Mouse (Mus musculus): ENCODE measurements at regions not wholly inside any gene's neighbourhood (a gene's known extent, or its start where the extent isn't known, plus 50 kb on each side); places are given as distances from the start of the nearest gene placed in this dataset.

DNA sequence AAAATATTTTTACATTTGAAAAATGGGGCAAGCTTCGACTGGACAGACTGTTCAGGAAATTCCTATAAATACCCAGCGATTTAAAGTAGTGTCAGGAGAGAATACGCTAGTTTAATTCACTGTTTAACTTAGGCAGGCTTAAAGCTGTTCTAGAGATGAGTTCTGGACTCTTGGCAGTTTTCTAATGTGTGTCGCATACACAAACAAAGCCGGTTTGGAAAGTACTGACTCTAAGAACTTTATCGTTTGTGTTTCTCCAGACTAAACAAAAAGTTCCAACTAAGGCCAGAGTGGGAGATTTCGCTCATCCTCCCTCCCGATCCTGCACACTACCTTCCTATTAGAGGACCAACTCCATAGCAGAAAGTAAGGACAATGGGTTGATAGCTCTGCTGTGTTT lies 201.7 kb upstream of the Map3k1 start:
- H3K36me3 ChIP-seq = no peaks in the 10 kb centered on the region
- ATAC-seq (ENCODE audit: insufficient number of reproducible peaks, insufficient read depth, low FRiP score, low TSS enrichment, low read depth) = no peak
- 89% methylated on average over 8 of the region's 8 CpGs for WGBS
- H3K9me3 ChIP-seq = no peaks in the 10 kb centered on the region
- H3K27ac ChIP-seq = no peak overlapping the region
- H3K4me2 ChIP-seq = no peak overlapping the region
- H3K9ac ChIP-seq = no peak overlapping the region
- H3K27me3 ChIP-seq = no peaks in the 10 kb centered on the region
- no peaks in the 10 kb centered on the region for H3K4me1 ChIP-seq
- H3K4me3 ChIP-seq = no peak overlapping the region

DNA sequence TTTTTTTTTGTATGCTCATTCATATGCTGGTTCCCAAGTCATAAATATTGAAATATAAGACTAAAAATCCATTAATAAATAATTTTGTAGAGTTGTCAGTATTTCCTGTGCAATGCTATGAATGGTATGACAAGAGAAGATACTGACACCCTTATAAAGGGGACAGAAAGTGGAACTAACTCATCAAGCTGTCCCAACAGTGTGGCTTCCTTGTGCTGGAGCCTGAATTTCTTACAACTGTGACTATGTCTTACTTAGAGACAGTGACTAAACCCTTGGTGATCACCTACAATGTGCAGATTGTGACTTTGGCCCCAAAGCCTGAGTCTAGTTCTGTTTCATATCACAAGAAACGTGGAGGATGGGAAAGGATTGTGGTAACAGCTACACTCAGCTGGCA lies 203.8 kb upstream of the Map3k1 start:
- Histone ChIP-seq H3K27ac (no peak overlapping the region), H3K4me3 (no peak overlapping the region), H3K36me3 (no peaks in the 10 kb centered on the region), H3K4me1 (no peaks in the 10 kb centered on the region), H3K27me3 (no peaks in the 10 kb centered on the region), H3K9me3 (no peaks in the 10 kb centered on the region), H3K9ac (no peak overlapping the region), H3K4me2 (no peak overlapping the region)
- whole genome bisulfite sequencing = 35% methylated on average over 1 of the region's 1 CpGs
- ATAC-seq (ENCODE audit: insufficient number of reproducible peaks, insufficient read depth, low FRiP score, low TSS enrichment, low read depth) = no peak

DNA sequence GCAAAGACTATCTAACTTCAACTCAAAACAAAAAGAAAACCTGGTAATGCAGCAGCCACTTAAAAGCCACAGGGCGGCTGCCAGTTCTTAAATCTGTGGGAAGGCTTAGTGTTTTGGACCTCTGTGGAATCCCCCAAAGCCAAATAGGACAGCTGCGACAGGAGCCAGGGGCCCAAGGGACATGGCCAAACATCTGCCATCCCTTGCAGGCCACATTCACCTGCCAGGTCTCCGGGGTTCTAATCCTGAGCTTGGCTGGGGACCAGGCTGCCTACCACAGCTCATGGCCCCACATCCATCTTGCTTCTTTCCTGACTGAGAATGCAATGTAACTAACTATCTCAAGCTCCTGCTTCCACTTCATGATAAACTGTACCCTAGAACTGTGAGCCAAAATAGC lies 206.3 kb upstream of the Map3k1 start:
- ATAC-seq (ENCODE audit: insufficient number of reproducible peaks, insufficient read depth, low FRiP score, low TSS enrichment, low read depth) = no peak
- H3K4me3 ChIP-seq = no peak overlapping the region
- H3K9me3 ChIP-seq = no peaks in the 10 kb centered on the region
- WGBS = 91% methylated on average over 3 of the region's 3 CpGs
- no peak overlapping the region for H3K27ac ChIP-seq
- H3K36me3 ChIP-seq = no peaks in the 10 kb centered on the region
- no peaks in the 10 kb centered on the region for H3K27me3 ChIP-seq
- no peak overlapping the region for H3K9ac ChIP-seq
- no peak overlapping the region for H3K4me2 ChIP-seq
- no peaks in the 10 kb centered on the region for H3K4me1 ChIP-seq

DNA sequence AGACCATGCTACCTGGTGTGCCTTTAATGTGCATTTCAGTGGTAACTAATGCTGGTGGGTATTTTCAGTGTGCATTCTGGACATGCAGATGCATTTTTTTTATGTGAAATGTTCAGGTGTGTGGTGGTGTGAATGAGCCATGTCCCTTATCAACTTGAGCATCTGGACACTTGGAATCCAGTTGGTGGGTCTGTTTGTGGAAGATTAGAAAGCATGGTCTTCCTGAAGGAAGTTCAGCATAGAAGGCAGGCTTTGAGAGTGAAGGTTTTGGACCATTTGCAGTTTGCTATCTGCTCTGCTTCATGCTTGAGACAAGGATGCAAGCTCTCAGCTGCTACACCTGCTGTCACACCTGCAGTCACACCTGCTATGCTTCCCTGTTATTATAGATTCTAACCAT lies 207.5 kb upstream of the Map3k1 start:
- Histone ChIP-seq H3K4me3 (no peak overlapping the region), H3K27me3 (no peaks in the 10 kb centered on the region), H3K27ac (no peak overlapping the region), H3K4me1 (no peaks in the 10 kb centered on the region), H3K36me3 (no peaks in the 10 kb centered on the region), H3K9me3 (no peaks in the 10 kb centered on the region), H3K4me2 (no peak overlapping the region), H3K9ac (no peak overlapping the region)
- ATAC-seq (ENCODE audit: insufficient number of reproducible peaks, insufficient read depth, low FRiP score, low TSS enrichment, low read depth) = no peak

DNA sequence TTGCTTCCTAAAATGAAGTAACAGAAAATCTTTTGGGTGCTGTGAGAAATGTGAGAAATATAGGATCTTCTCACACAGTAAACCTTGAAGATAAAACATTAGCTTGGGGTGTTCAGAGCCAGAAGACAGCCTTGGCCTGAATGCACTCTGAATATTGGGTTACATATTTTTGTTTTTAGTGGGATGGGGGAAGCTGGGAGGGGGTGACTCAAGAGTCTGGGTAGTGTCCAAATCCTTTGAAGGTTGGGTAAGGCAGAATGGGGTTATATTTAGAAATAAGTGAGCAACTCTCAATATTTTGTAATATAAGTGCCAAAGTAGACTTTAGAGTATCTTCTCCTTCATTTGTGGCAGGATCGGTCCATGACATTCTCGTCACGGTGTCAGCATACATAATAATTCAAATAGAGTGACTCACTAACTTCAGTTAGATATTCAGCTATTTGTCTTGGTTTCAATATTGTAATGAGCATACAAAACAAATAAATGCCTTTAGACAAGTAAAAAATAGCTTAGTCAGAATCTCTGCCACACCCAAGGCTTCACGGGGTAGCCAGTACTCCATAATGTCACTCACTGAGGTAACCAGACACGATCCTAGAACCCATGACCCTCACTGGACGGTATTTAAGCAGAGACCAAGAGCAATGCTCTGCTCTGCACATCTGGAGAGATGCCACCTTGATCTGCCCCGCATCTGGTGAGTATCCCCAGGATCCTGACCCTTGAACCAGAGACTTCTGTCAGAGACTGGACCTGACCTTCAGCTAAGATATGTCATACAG lies 209.9 kb upstream of the Map3k1 start:
- no peaks in the 10 kb centered on the region for H3K9me3 ChIP-seq
- no peaks in the 10 kb centered on the region for H3K27me3 ChIP-seq
- H3K27ac ChIP-seq = no peak overlapping the region
- 88% methylated on average over 7 of the region's 7 CpGs for WGBS
- ATAC-seq (ENCODE audit: insufficient number of reproducible peaks, insufficient read depth, low FRiP score, low TSS enrichment, low read depth) = no peak
- no peak overlapping the region for H3K9ac ChIP-seq
- peaks cover 7% of the 10 kb centered on the region for H3K4me1 ChIP-seq
- no peaks in the 10 kb centered on the region for H3K36me3 ChIP-seq
- no peak overlapping the region for H3K4me3 ChIP-seq
- H3K4me2 ChIP-seq = no peak overlapping the region

DNA sequence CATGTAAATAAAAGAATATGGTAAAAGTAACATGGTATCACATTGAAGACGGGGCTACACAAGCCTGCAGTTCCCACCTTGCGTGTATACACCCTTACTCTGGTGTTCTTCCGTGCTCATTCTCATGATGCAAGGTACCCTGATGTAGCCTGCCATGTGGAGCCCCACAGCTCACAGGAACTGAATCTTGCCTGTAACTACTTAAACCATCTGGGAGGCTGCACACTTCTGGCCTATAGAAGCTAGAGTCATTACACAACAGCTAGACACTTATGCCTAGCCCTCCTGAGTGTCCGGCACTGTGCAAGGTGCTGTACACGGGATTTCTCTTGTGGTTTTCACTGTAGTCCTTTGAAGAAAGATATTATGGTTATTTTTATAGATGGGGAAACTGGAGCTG lies 210.8 kb upstream of the Map3k1 start:
- Histone ChIP-seq H3K9ac (no peak overlapping the region), H3K27me3 (no peaks in the 10 kb centered on the region), H3K36me3 (no peaks in the 10 kb centered on the region), H3K4me1 (peaks cover 8% of the 10 kb centered on the region), H3K4me3 (no peak overlapping the region), H3K27ac (no peak overlapping the region), H3K9me3 (no peaks in the 10 kb centered on the region), H3K4me2 (no peak overlapping the region)
- ATAC-seq (ENCODE audit: insufficient number of reproducible peaks, insufficient read depth, low FRiP score, low TSS enrichment, low read depth) = no peak
- 85% methylated on average over 5 of the region's 5 CpGs for WGBS

DNA sequence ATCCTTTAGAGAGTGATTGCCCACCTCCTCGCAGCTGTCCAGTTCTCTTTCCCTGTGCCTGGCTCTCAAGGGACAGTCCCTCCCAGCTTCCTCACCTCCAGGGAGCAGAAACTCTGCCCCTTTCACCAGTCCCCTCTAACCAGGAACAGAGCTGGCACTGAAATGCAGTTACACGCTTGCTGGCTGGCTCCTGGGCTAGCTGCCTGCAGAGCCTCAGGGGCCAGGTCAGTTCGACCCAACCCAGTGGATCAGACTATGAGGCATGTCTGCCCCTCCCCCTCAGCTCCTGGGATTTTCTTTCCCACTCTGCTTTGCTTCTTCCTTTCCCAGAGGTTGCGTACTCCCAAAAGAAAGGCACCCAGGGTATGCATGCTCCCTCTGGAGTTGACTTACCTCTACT lies 214.4 kb upstream of the Map3k1 start:
- Histone ChIP-seq H3K27me3 (no peaks in the 10 kb centered on the region), H3K4me3 (no peak overlapping the region), H3K27ac (no peak overlapping the region), H3K4me2 (no peak overlapping the region), H3K9me3 (no peaks in the 10 kb centered on the region), H3K4me1 (peaks cover 8% of the 10 kb centered on the region), H3K9ac (no peak overlapping the region), H3K36me3 (no peaks in the 10 kb centered on the region)
- ATAC-seq (ENCODE audit: insufficient number of reproducible peaks, insufficient read depth, low FRiP score, low TSS enrichment, low read depth) = no peak
- WGBS = 29% methylated on average over 4 of the region's 4 CpGs

DNA sequence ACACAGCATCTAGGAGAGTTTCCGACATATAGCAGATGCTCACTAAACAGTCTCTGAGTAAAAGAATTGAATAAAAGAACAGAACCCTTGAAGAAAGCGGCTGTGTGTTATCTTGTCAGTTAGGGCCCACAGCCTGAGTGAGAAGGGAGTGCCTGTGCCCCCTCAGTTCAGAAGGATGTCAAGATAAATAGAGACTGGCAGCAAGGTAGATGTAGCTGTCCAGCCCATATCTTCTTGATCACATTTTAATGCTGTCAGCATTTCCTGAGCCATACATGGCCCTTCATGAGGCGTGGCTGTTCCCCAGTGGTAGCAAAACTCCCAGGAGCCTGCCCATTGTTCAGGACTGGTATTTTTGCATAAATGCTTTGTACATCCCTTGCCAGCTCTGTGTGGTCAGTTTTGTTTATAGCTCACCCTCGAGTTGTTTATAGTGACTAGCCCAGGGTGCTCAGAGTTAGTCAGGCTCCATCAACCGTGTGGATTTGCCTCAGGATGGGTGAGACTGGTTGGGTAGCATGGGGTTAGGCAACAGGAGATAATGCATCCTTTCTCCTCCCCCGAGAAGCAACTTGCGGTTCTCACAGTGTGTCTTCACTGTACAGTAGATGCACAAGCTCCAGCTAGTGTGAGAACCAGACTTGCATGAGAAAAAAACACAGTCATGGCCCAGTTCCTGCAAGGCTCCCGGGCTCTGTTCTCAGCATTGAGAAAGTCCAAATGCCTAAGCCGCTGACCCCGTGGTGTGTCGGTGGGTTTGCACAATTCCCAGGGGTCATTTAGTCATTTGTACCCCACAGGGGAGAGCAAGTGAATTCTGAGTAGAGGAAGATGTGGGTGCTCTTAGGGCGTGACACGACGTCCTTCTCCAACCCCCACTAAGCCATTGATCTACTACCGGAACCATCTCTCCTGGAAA lies 216.1 kb upstream of the Map3k1 start:
- Histone ChIP-seq H3K27me3 (no peaks in the 10 kb centered on the region), H3K4me1 (peaks cover 8% of the 10 kb centered on the region), H3K36me3 (no peaks in the 10 kb centered on the region), H3K9me3 (no peaks in the 10 kb centered on the region), H3K27ac (no peak overlapping the region), H3K4me3 (no peak overlapping the region), H3K9ac (no peak overlapping the region), H3K4me2 (no peak overlapping the region)
- 83% methylated on average over 15 of the region's 15 CpGs for WGBS
- ATAC-seq (ENCODE audit: insufficient number of reproducible peaks, insufficient read depth, low FRiP score, low TSS enrichment, low read depth) = no peak

DNA sequence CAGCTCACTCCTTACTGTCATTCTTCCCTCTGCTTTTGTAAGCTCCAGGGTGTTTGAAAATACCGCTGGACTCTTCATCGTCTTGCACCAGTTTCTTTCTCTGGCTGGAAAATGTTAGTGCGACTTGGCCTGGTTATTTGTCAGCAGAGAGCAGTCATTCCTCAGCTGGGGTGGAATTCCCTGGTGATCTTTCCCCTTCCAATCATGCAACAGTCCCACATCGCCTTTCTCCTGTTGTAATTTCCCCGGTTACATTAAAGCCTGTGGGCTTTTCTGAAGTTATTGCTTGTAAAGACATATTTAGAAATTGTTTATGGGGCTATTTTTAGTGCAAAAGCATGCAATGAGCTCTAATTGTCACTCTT lies 216.8 kb upstream of the Map3k1 start:
- peaks cover 8% of the 10 kb centered on the region for H3K4me1 ChIP-seq
- ATAC-seq (ENCODE audit: insufficient number of reproducible peaks, insufficient read depth, low FRiP score, low TSS enrichment, low read depth) = no peak
- no peak overlapping the region for H3K27ac ChIP-seq
- no peak overlapping the region for H3K4me3 ChIP-seq
- H3K9me3 ChIP-seq = no peaks in the 10 kb centered on the region
- 80% methylated on average over 5 of the region's 5 CpGs for WGBS
- no peak overlapping the region for H3K9ac ChIP-seq
- H3K36me3 ChIP-seq = no peaks in the 10 kb centered on the region
- no peaks in the 10 kb centered on the region for H3K27me3 ChIP-seq
- no peak overlapping the region for H3K4me2 ChIP-seq

DNA sequence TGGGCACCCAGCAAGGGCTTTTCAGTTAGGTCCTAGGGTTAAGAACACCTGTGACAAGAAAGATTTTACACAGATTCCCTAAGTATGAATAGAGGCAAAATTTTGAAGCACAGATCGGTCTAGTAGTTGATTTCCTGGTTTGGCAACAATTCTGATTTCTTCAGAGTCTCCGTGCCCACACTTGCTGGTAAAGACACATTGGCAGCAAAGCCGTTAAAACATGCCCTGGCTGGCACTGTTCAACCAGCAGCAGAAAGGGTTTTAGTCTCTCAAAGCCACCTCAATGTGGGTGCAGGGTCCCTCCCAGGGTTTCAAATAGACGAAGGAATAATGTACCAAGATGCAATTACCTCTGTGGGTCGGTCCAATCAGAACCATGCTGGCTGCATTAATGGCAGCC lies 218.9 kb upstream of the Map3k1 start:
- H3K4me1 ChIP-seq = peaks cover 8% of the 10 kb centered on the region
- ATAC-seq (ENCODE audit: insufficient number of reproducible peaks, insufficient read depth, low FRiP score, low TSS enrichment, low read depth) = no peak
- WGBS = 77% methylated on average over 5 of the region's 5 CpGs
- no peak overlapping the region for H3K9ac ChIP-seq
- H3K27ac ChIP-seq = no peak overlapping the region
- no peak overlapping the region for H3K4me3 ChIP-seq
- H3K9me3 ChIP-seq = no peaks in the 10 kb centered on the region
- no peak overlapping the region for H3K4me2 ChIP-seq
- no peaks in the 10 kb centered on the region for H3K27me3 ChIP-seq
- no peaks in the 10 kb centered on the region for H3K36me3 ChIP-seq

DNA sequence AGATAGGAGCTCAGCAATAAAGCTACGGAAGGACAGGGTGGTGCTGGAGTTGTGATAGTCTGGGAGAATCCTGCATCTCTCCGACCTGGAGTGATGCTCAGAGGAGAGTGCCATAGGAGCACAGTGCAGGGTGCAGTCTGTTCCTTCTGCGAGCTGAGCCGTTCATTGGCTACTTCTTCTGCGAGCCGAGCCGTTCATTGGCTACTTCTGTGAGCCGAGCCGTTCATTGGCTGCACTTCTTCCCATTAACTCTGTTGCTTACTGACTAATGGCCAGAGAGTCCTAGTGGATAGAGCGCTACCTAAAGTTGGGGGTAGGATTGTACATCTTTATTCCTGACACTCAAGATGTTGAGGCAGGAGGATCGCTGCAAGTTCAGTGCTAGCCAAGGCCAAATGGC lies 222.3 kb upstream of the Map3k1 start:
- 82% methylated on average over 11 of the region's 11 CpGs for WGBS
- Histone ChIP-seq H3K4me1 (no peaks in the 10 kb centered on the region), H3K27me3 (no peaks in the 10 kb centered on the region), H3K27ac (no peak overlapping the region), H3K4me3 (no peak overlapping the region), H3K4me2 (no peak overlapping the region), H3K9ac (no peak overlapping the region), H3K36me3 (no peaks in the 10 kb centered on the region), H3K9me3 (no peaks in the 10 kb centered on the region)
- ATAC-seq (ENCODE audit: insufficient number of reproducible peaks, insufficient read depth, low FRiP score, low TSS enrichment, low read depth) = no peak

DNA sequence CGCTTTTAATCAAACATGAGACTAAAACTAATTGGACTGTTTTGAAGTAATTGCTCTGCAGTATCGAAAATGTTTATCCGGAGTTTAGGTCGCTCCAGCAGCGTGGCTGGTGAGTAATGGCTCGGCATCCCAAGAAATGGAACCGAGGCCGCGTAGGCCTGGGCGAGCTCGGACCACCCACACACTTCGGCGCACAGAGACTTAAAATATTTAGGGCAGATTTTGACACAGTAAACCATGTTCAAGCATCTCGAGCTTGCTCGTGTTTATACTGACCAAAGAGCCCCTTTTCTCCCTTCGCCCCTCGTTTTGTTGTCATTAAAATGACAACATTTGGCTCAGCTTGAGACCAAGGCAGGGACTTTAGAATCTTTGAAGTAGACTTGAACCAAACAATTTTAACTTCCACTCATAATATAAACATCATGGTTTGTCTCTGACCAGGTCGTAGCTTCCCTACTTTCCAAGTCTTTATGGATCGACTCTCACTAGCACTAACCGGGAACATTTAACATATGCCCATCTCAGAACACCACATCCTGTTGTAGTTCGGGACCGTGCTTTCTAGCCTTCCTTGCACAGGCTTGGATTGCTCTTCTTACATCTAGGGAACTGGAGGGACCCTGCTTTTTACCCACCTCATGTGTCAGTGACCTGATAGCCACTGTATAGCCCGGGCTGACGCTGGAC lies 223.0 kb upstream of the Map3k1 start:
- no peak overlapping the region for H3K9ac ChIP-seq
- no peak overlapping the region for H3K4me3 ChIP-seq
- no peaks in the 10 kb centered on the region for H3K27me3 ChIP-seq
- no peak overlapping the region for H3K4me2 ChIP-seq
- H3K9me3 ChIP-seq = no peaks in the 10 kb centered on the region
- no peak for ATAC-seq (ENCODE audit: insufficient number of reproducible peaks, insufficient read depth, low FRiP score, low TSS enrichment, low read depth)
- no peak overlapping the region for H3K27ac ChIP-seq
- no peaks in the 10 kb centered on the region for H3K36me3 ChIP-seq
- WGBS = 83% methylated on average over 24 of the region's 24 CpGs
- H3K4me1 ChIP-seq = no peaks in the 10 kb centered on the region
